Mouse (Mus musculus): ENCODE results near the gene 1700001J03Rik.

DNA sequence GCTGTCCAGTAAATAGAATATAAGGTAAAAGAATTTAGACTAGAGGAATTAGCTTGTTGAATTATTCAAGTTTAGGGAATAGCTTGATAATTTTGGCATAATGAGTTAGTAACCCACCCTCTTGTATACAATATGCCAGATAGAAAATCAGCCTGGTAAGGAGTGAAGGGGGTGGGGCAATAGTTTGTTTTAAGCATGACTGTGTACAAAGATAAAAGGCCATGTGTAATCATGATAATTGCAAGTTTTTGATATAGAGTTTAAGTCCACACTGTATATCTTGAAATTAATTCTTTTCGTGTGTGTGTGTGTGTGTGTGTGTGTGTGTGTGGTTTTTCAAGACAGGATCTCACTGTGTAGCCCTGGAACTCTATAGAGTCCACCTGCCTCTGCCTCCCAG, 49.2 kb upstream of the 1700001J03Rik start:
- TF ChIP-seq CTCF (IDR thresholded peaks at IDR 0.05; ENCODE audit: extremely low read depth, insufficient read depth, insufficient read length, insufficient replicate concordance) (no peak), POLR2A (IDR thresholded peaks at IDR 0.05; ENCODE audit: low read depth, low read length) (no peak)

All from spleen, adult 2 months (tissue).